Mouse (Mus musculus) ES-Bruce4 (cell line): ENCODE results near the gene Psmd14.

Source experiments
- CTCF ChIP-seq: IDR thresholded peaks from one replicate; pipeline ENCODE4 v1.8.1; 2011; ENCODE audit warnings: low read depth, low read length
- EP300 ChIP-seq: IDR thresholded peaks from 2 replicates; pipeline ENCODE4 v1.6.1; 2011; ENCODE audit warnings: low read depth, low read length; ENCODE audit not compliant: insufficient read depth

DNA sequence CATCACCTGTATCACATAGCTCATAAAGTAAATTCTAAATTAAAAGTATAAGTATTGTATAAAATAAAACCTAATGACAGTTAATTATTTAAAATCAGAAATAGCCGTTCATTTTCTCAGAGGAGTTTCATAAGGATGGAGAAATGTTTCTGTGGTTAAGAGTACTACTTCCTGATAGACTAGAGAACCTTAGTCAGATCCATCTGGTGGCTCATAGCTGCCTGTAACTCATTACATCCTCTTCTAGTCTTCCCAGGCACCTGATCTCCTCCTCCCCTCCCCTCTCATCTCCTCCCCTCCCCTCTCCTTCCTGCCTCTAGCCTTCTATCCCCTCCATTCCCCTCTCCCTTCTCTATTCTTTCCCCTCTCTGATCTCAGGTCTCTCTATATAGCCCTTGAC, 29.9 kb upstream of the Psmd14 start:
- no peak for TF ChIP-seq EP300
- no peak for TF ChIP-seq CTCF
